9 mouse cellular contexts compared by ENCODE assay signal in genomic region chr5:24364508-24364907, GRCm38 (mm10). TPM values are rescaled to one million over a fixed set of nuclear protein-coding genes. Genes with fewer than 3 reads are reported as not detected.
DNase-seq lines count a peak whose midpoint lies in the region; ATAC-seq lines count a peak whose summit lies in the region.
"Had no signal": no experiment of that assay in that cellular context is flagged by ENCODE, and none has a peak within 500 bp of the region (broad histone marks: within the 10 kb centered on the region; RNA-seq: fewer than 3 reads in every experiment).

TSS of gene Nos3 (plus strand) at chr5:24364810.

- H3K4me2 ChIP-seq in forebrain, embryonic 12.5 days: no peak within 1 kb of the TSS

- H3K36me3 ChIP-seq in forebrain, embryonic 12.5 days (replicated peaks): no peaks in the 10 kb centered on the region
- H3K36me3 ChIP-seq: G1E had no signal

- no peak for ATAC-seq in forebrain, embryonic 12.5 days (ENCODE audit: low FRiP score)

- 34% methylated on average over 12 of the region's 12 CpGs for WGBS in forebrain, embryonic 12.5 days

- peaks cover 8% of the 10 kb centered on the region for H3K4me1 ChIP-seq in forebrain, embryonic 12.5 days

- no peak within 1 kb of the TSS for H3K4me3 ChIP-seq in forebrain, embryonic 12.5 days (replicated peaks)

- no peak within 1 kb of the TSS for H3K27ac ChIP-seq in forebrain, embryonic 12.5 days

- DNase-seq in lung, adult 18-20 months: peak; percentile 48 to 49
- DNase-seq in lung, postnatal 25 days (ENCODE audit: low spot score): no peak
- DNase-seq in heart, adult 9 months (ENCODE audit: low spot score in 2 of 2): peak; percentile 81 to 88
- peak; percentile 43 for DNase-seq in kidney, adult 9 months
- DNase-seq in lung, postnatal 14 days: peak; percentile 56
- no peak for DNase-seq in ovary, postnatal 36 days (ENCODE audit: low spot score)
- DNase-seq in layer of hippocampus, adult 8-10 months (ENCODE audit: low spot score in 2 of 2): no peak

- H3K9ac ChIP-seq in forebrain, embryonic 12.5 days: no peak within 1 kb of the TSS

- H3K9me3 ChIP-seq in forebrain, embryonic 12.5 days: no peaks in the 10 kb centered on the region
- H3K9me3 ChIP-seq: G1E had no signal

- 0 out of 2 replicates have a peak, but pooled peaks cover 2% of the 10 kb centered on the region for H3K27me3 ChIP-seq in forebrain, embryonic 12.5 days

RNA-seq across cellular contexts. Expression of gene Nos3, which starts in this region (rescaled TPM):
- 1 to 10 TPM; 6.6 to 9.0 (median 7.6) TPM for total RNA-seq in layer of hippocampus, adult 8-10 months (2022)
- polyA plus RNA-seq in forebrain, embryonic 12.5 days (2016; fragmentation: Nextera tagmentation; extraction: Ambion mirVana): 7.1 and 7.2 TPM in 2 replicates

Comparison
In these comparisons a context has a peak if more than half of its experiments do, and no peak if none do; other contexts are left out.
1. DNase-seq: peak in lung, adult 18-20 months (2 of 2), heart, adult 9 months (2 of 2), kidney, adult 9 months (single experiment) and lung, postnatal 14 days (single experiment); none in lung, postnatal 25 days (single experiment), ovary, postnatal 36 days (single experiment) and layer of hippocampus, adult 8-10 months (0 of 2).